Mouse (Mus musculus) CH12.LX (cell line): Measurements from ENCODE around the gene Acad12.

Experiments used
- CTCF ChIP-seq, 2 experiments: IDR thresholded peaks in 1 of 2; conservative IDR thresholded peaks in 1 of 2; 2 replicates each; pipeline ENCODE4 v1.5.1; 2011 to 2012; ENCODE audit warnings: low read depth in 2 of 2, low read length in 2 of 2, improper control_type of control experiment in 1 of 2, inconsistent platforms in 1 of 2, mild to moderate bottlenecking in 1 of 2, moderate library complexity in 1 of 2
- E2F4 ChIP-seq: IDR thresholded peaks from 2 replicates; pipeline ENCODE4 v1.6.1; 2011; ENCODE audit warnings: low read depth, low read length, improper control_type of control experiment; ENCODE audit not compliant: insufficient replicate concordance
- EP300 ChIP-seq: IDR thresholded peaks from 2 replicates; pipeline ENCODE4 v1.6.1; 2011; ENCODE audit warnings: low read length, improper control_type of control experiment
- HCFC1 ChIP-seq: IDR thresholded peaks from 2 replicates; pipeline ENCODE4 v1.6.1; 2012; ENCODE audit warnings: low read depth, mild to moderate bottlenecking, inconsistent platforms, low read length, improper control_type of control experiment
- MAFK ChIP-seq: IDR thresholded peaks from 2 replicates; pipeline ENCODE4 v1.6.1; 2011; ENCODE audit warnings: low read length, improper control_type of control experiment; ENCODE audit not compliant: insufficient replicate concordance
- MAX ChIP-seq: IDR thresholded peaks from 2 replicates; pipeline ENCODE4 v1.6.1; 2011; ENCODE audit warnings: low read length, improper control_type of control experiment
- MXI1 ChIP-seq: IDR thresholded peaks from 2 replicates; pipeline ENCODE4 v1.6.1; 2011; ENCODE audit warnings: mild to moderate bottlenecking, low read depth, low read length, improper control_type of control experiment
- POLR2A ChIP-seq: IDR thresholded peaks from 2 replicates; pipeline ENCODE4 v1.6.1; 2011; ENCODE audit warnings: low read depth, mild to moderate bottlenecking, improper control_type of control experiment, low read length
- POLR2AphosphoS2 ChIP-seq: IDR thresholded peaks from 2 replicates; pipeline ENCODE4 v1.6.1; 2011; ENCODE audit warnings: low read depth, low read length, improper control_type of control experiment
- RCOR1 ChIP-seq: conservative IDR thresholded peaks from 2 replicates; pipeline ENCODE4 v1.6.1; 2012; ENCODE audit warnings: low read depth, mild to moderate bottlenecking, inconsistent platforms, low read length, improper control_type of control experiment
- SIN3A ChIP-seq: IDR thresholded peaks from 2 replicates; pipeline ENCODE4 v1.6.1; 2012; ENCODE audit warnings: low read length, improper control_type of control experiment, inconsistent platforms
- TCF12 ChIP-seq: IDR thresholded peaks from 2 replicates; pipeline ENCODE4 v1.6.1; 2014; ENCODE audit warnings: low read depth, mild to moderate bottlenecking, inconsistent platforms, low read length, improper control_type of control experiment
- ZC3H11A ChIP-seq: IDR thresholded peaks from 2 replicates; pipeline ENCODE4 v1.6.1; 2012; ENCODE audit warnings: low read depth, mild to moderate bottlenecking, inconsistent platforms, low read length, improper control_type of control experiment

DNA sequence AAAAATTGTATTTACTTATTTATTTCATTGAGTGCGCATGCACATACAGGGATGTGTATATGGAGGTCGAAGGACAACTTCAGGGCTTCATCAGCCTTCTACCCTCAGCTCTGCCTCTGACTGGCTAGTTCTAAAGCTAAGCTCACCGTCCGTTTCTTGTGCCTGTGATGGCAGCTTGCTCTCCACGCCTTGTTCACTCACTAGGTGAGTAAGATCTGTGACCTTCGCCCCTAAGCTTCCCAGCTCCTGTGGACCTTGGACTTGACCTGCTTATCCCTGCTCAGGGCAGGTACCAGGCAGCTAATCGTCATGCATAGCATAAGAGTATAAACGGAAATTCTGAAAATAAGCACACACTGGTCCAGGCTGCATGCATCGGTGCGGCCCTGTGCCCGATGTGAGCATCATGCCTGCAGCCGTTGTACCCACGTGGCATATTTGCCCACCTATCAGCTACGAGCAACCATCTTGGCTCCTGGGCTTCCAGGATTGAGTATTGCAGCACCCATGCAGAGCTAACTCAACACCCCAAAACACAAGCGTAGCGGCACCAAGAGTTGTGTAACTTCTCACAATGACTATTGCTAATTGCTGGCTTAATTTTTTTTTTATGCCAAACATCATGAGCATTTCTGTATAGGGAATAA is 52.6 kb downstream of the Acad12 start:
- no peak for TF ChIP-seq POLR2A
- TF ChIP-seq EP300, result no peak
- no peak for TF ChIP-seq MAFK
- TF ChIP-seq SIN3A, result no peak
- TF ChIP-seq MAX, result no peak
- TF ChIP-seq E2F4, result no peak
- no peak for TF ChIP-seq CTCF (conservative IDR thresholded peaks at IDR 0.05 in 1 of 2, IDR thresholded peaks at IDR 0.05 in 1 of 2; ENCODE audit: low read depth in 2 of 2, low read length in 2 of 2)
- no peak for TF ChIP-seq TCF12
- no peak for TF ChIP-seq RCOR1
- no peak for TF ChIP-seq ZC3H11A
- no peak for TF ChIP-seq POLR2AphosphoS2
- TF ChIP-seq MXI1, result no peak
- no peak for TF ChIP-seq HCFC1
